Mouse (Mus musculus) kidney, postnatal 0 days (tissue): ENCODE results near the gene Eef2. TPM values are rescaled to one million over a fixed set of nuclear protein-coding genes. Genes with fewer than 3 reads are reported as not detected.

ENCODE experiments used
- ATAC-seq: fragments of 200-750 bp; cut with Nextera tagmentation; replicated peaks from 2 replicates; pipeline ENCODE4 v1.8.0; 2017; ENCODE audit warnings: low read depth, moderate number of reproducible peaks, moderate TSS enrichment, moderate library complexity; ENCODE audit not compliant: low FRiP score
- DNase-seq: peaks from one replicate; pipeline ENCODE4 v3.0.0-alpha.2; 2016; ENCODE audit warnings: low spot score
- H3K27ac ChIP-seq: fragments of 300-500 bp; sonication (generic); 2 replicates; pipeline ENCODE4 v1.5.1; 2014; ENCODE audit warnings: mild to moderate bottlenecking
- H3K27me3 ChIP-seq: fragments of 300-500 bp; sonication (generic); 2 replicates; pipeline ENCODE4 v1.6.1; 2014; ENCODE audit warnings: low read length, mixed read lengths; ENCODE audit not compliant: insufficient read depth
- H3K36me3 ChIP-seq: fragments of 300-500 bp; sonication (generic); 2 replicates; pipeline ENCODE4 v1.6.1; 2014; ENCODE audit warnings: low read length, mixed read lengths; ENCODE audit not compliant: insufficient read depth
- H3K4me1 ChIP-seq: fragments of 300-500 bp; sonication (generic); replicated peaks from 2 replicates; pipeline ENCODE4 v1.6.1; 2014; ENCODE audit warnings: antibody characterized with exemption, low read length, mixed read lengths; ENCODE audit not compliant: insufficient read depth
- H3K4me2 ChIP-seq: fragments of 300-500 bp; sonication (generic); 2 replicates; pipeline ENCODE4 v1.6.1; 2014; ENCODE audit warnings: mild to moderate bottlenecking, low read length, moderate library complexity, mixed read lengths
- H3K4me3 ChIP-seq: fragments of 300-500 bp; sonication (generic); replicated peaks from 2 replicates; pipeline ENCODE4 v1.5.1; 2014; ENCODE audit warnings: low read depth, low read length
- H3K9ac ChIP-seq: fragments of 300-500 bp; sonication (generic); 2 replicates; pipeline ENCODE4 v1.6.1; 2014; ENCODE audit warnings: low read depth, low read length
- H3K9me3 ChIP-seq: fragments of 300-500 bp; sonication (generic); replicated peaks from 2 replicates; pipeline ENCODE4 v1.6.1; 2016; ENCODE audit warnings: low read length, inconsistent platforms, mixed read lengths
- CTCF ChIP-seq: IDR thresholded peaks from 2 replicates; pipeline ENCODE4 v1.5.1; 2016; ENCODE audit warnings: antibody characterized with exemption, low read depth, mild to moderate bottlenecking, moderate library complexity
- WGBS: fragments of 180-500 bp; shearing (Covaris S2); extraction: QIAGEN DNeasy Blood & Tissue Kit; methylation state at CpG from one replicate; pipeline ENCODE4 v1.1.7; 2014; 5-methylcytosine and 5-hydroxymethylcytosine counted together
- polyA plus RNA-seq: library from polyadenylated mRNA; unstranded; fragments of >200 nt; fragmentation: Nextera tagmentation; extraction: Ambion mirVana; gene quantifications from 2 replicates; pipeline ENCODE4 v1.2.1, GENCODE M21; 2015

Eef2 gene
- polyA plus RNA-seq, 1 experiment from 2014 or later = 560 TPM

DNA sequence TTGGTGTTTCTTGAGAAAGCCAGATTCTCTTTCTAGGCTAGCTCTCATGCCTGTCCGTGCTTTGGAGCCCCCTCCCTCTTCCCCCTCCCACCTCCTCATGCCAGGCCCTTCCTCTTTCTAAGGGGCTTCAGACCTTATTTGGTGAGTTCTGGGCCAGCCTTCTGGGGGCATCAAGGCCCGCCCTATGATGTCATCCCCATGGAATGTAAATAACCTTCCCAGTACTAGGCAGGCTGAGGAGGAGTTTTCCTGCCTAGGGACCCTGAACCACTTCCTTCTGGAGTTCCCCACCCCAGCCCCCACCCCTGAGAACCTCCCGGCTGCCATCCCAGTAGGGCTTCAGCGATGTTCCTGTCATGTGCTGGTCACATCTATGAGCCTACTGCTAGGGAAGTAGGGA, 8.3 kb downstream of the Eef2 start:
- no peak overlapping the region for H3K4me3 ChIP-seq
- H3K9ac ChIP-seq = no peak overlapping the region
- no peaks in the 10 kb centered on the region for H3K9me3 ChIP-seq
- no peak for ATAC-seq
- WGBS = 35% methylated on average over 4 of the region's 4 CpGs
- H3K27ac ChIP-seq = peak overlapping the region; percentile 26; the same call in 1 of the 2 replicates
- H3K27me3 ChIP-seq = no peaks in the 10 kb centered on the region
- no peak overlapping the region for H3K4me2 ChIP-seq
- peaks cover 36% of the 10 kb centered on the region for H3K36me3 ChIP-seq
- no peak for TF ChIP-seq CTCF
- peak; percentile 52 for DNase-seq
- peaks cover 4% of the 10 kb centered on the region; the same call in 1 of the 2 replicates for H3K4me1 ChIP-seq

DNA sequence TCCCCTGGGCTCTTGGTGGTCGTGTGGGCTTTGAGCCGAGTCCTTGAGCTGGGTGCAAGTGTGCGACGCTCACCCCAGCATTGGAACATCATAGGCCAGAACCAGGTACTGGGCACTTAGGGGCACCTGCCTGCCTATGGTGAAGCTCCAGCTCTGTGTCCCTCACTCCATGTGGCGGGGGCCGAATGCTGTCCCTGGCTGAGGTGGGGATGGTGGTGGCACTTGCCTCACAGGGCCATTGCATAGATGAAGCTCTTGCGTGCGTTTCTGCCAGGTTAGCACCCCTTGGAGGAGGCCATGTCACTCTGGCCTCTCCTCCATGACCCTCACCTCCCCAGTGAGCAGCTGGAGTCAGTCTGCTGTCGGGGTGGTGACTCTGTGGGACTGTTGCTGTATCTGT, 10.7 kb downstream of the Eef2 start:
- TF ChIP-seq CTCF = no peak
- Histone ChIP-seq H3K9ac (no peak overlapping the region), H3K4me2 (no peak overlapping the region), H3K4me3 (no peak overlapping the region), H3K27me3 (no peaks in the 10 kb centered on the region), H3K27ac (no peak overlapping the region), H3K4me1 (peaks cover 4% of the 10 kb centered on the region; the same call in 1 of the 2 replicates), H3K9me3 (no peaks in the 10 kb centered on the region), H3K36me3 (peaks cover 17% of the 10 kb centered on the region)
- ATAC-seq = no peak
- 90% methylated on average over 9 of the region's 9 CpGs for WGBS
- no peak for DNase-seq

DNA sequence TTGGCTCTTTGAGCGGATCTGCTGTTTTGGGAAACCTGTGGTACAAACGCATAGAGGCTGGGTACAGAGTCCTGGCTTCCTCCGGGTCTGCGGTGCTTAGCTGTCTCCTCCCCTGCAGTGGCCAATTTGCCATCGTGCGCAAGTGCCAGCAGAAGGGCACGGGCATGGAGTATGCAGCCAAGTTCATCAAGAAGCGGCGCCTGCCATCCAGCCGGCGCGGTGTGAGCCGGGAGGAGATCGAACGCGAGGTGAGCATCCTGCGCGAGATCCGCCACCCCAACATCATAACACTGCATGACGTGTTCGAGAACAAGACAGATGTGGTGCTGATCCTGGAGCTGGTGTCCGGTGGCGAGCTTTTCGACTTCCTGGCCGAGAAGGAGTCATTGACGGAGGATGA, 13.4 kb downstream of the Eef2 start:
- Histone ChIP-seq H3K9me3 (no peaks in the 10 kb centered on the region), H3K27ac (no peak overlapping the region), H3K27me3 (0 out of 2 replicates have a peak, but pooled peaks cover 11% of the 10 kb centered on the region), H3K4me2 (no peak overlapping the region), H3K4me3 (no peak overlapping the region), H3K36me3 (peaks cover 14% of the 10 kb centered on the region; the same call in 1 of the 2 replicates), H3K4me1 (peaks cover 10% of the 10 kb centered on the region; the same call in 1 of the 2 replicates), H3K9ac (no peak overlapping the region)
- no peak for TF ChIP-seq CTCF
- DNase-seq (no peak), ATAC-seq (no peak)
- 86% methylated on average over 26 of the region's 26 CpGs for WGBS

DNA sequence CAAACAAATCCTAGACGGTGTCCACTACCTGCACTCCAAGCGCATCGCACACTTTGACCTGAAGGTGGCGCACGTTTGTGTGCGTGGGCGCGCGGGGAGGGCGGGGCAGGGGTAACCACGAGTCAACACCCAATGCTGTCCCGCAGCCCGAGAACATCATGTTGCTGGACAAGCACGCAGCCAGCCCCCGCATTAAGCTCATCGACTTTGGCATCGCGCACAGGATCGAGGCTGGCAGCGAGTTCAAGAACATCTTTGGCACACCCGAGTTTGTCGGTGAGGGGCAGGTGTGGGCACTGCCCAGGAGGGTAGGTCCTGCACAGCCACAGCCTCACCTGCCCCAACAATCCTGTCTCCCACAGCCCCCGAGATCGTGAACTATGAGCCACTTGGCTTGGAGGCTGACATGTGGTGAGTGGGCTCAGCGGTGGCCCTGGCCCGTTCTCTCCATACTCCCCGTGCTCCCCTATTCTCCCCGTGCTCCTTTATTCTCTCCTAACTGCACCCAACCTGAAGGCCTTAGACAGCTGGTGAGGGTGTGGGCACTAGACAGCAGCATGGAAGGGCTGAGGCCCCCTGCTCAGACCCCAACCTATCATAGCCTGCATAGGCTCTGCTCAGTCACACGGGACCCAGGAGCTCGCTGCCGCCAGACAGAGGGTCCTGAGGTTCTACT, 13.9 kb downstream of the Eef2 start:
- Histone ChIP-seq H3K4me2 (no peak overlapping the region), H3K27me3 (0 out of 2 replicates have a peak, but pooled peaks cover 16% of the 10 kb centered on the region), H3K27ac (no peak overlapping the region), H3K4me1 (peaks cover 8% of the 10 kb centered on the region; the same call in 1 of the 2 replicates), H3K9me3 (no peaks in the 10 kb centered on the region), H3K9ac (no peak overlapping the region), H3K4me3 (no peak overlapping the region), H3K36me3 (0 out of 2 replicates have a peak, but pooled peaks cover 14% of the 10 kb centered on the region)
- WGBS = 76% methylated on average over 31 of the region's 31 CpGs
- ATAC-seq (no peak), DNase-seq (no peak)
- peak; percentile 64 for TF ChIP-seq CTCF

DNA sequence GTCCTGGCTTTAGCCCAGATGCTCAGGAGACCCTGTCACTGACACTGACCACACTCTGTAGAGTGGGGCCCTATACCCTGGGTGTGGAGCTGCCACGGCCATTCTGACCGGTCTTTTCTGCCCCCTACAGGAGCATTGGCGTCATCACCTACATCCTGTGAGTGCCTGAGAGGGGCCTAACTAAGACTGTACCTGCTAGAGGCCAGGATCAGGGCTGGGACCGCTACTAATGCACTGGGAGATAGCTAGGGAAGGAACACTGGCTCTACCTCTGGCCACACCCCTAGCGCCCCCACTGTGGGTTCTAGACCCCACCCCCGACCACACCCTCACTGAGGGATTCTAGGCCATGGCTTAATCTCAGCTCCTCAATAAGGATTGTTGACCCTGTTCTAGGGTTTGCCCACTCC, 14.5 kb downstream of the Eef2 start:
- DNase-seq (no peak), ATAC-seq (peak; percentile 14; the same call in 1 of the 2 replicates)
- H3K27me3 ChIP-seq = 0 out of 2 replicates have a peak, but pooled peaks cover 16% of the 10 kb centered on the region
- peaks cover 8% of the 10 kb centered on the region; the same call in 1 of the 2 replicates for H3K4me1 ChIP-seq
- WGBS = 66% methylated on average over 6 of the region's 6 CpGs
- H3K27ac ChIP-seq = no peak overlapping the region
- peak; percentile 44; the same call in 1 of the 2 replicates for TF ChIP-seq CTCF
- no peaks in the 10 kb centered on the region for H3K9me3 ChIP-seq
- no peak overlapping the region for H3K4me3 ChIP-seq
- 0 out of 2 replicates have a peak, but pooled peaks cover 14% of the 10 kb centered on the region for H3K36me3 ChIP-seq
- H3K9ac ChIP-seq = no peak overlapping the region
- H3K4me2 ChIP-seq = no peak overlapping the region

DNA sequence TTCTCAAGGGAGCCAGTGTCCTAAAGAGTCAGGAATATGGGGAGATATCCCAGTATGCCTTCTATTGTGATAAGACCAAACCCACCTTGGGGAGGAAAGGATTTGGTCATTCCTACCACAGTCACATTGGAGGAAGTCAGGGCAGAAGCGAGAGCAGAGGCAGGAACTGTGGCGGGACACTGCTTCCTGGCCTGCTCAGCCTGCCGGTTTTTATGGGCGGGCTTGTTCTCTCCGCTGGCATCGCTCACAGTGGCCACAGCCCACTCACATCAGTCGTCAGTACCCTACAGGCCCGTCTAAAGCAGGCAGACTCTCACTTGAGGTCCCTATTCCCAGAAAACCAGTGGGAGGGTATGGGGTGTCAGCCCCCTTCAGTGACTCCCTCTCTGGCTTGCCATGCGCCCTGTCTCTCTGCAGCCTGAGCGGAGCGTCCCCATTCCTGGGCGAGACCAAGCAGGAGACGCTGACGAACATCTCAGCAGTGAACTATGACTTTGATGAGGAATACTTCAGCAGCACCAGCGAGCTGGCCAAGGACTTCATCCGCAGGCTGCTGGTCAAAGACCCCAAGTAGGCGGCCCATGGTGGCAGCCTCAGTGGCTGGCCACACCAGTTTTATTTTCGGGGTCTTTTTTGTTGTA, 15.0 kb downstream of the Eef2 start:
- 77% methylated on average over 18 of the region's 18 CpGs for WGBS
- Histone ChIP-seq H3K9ac (no peak overlapping the region), H3K9me3 (no peaks in the 10 kb centered on the region), H3K36me3 (0 out of 2 replicates have a peak, but pooled peaks cover 14% of the 10 kb centered on the region), H3K4me2 (peak overlapping the region; percentile 88), H3K4me3 (no peak overlapping the region), H3K27me3 (0 out of 2 replicates have a peak, but pooled peaks cover 16% of the 10 kb centered on the region), H3K4me1 (peaks cover 8% of the 10 kb centered on the region; the same call in 1 of the 2 replicates), H3K27ac (0 out of 2 replicates have a peak overlapping the region, but pooled peaks have one; percentile 87)
- ATAC-seq = no peak
- TF ChIP-seq CTCF = no peak
- DNase-seq = no peak
